Mouse (Mus musculus) gastrocnemius, postnatal 4 days (tissue): ENCODE results near the gene Zfp592. TPM values are rescaled to one million over a fixed set of nuclear protein-coding genes. Genes with fewer than 3 reads are reported as not detected.
"Not testable (repeated sequence)": the region's sequence is repeated elsewhere in the genome, so short reads cannot be mapped to it uniquely, and the experiment has no call there.

Source experiments
- DNase-seq, 2 experiments: peaks; one replicate each; pipeline ENCODE4 v3.0.0; 2021 to 2022; ENCODE audit warnings: low spot score in 2 of 2, mixed read lengths in 2 of 2
- long read RNA-seq, 2 experiments: library from polyadenylated mRNA; stranded (forward); transcript quantifications; one replicate each; pipeline ENCODE4 v2.0.0; 2021
- total RNA-seq, 2 experiments: library from RNA; stranded (reverse); gene quantifications; 2 replicates each; pipeline ENCODE4 v1.2.3; 2021

The Zfp592 gene
- total RNA-seq, result 10 to 100 TPM; 18.4 to 20.2 TPM
- long read RNA-seq, experiment 1, full-length matches to known transcripts, result 4 of 8 reads
- long read RNA-seq, experiment 1, partial matches to known transcripts, result 1 of 8 reads
- long read RNA-seq, experiment 1, other reads (novel, unspliced or antisense), result 3 of 8 reads
- long read RNA-seq, experiment 2, full-length matches to known transcripts, result 9 of 20 reads
- long read RNA-seq, experiment 2, partial matches to known transcripts, result 6 of 20 reads
- long read RNA-seq, experiment 2, other reads (novel, unspliced or antisense), result 5 of 20 reads

- DNase-seq, result peak; percentile 86 to 90
Measured at GRCm38 (mm10) chr7:80992980-80993833, at the start of gene Zfp592. Zfp592 (plus strand) TSS chr7:80993681.

DNA sequence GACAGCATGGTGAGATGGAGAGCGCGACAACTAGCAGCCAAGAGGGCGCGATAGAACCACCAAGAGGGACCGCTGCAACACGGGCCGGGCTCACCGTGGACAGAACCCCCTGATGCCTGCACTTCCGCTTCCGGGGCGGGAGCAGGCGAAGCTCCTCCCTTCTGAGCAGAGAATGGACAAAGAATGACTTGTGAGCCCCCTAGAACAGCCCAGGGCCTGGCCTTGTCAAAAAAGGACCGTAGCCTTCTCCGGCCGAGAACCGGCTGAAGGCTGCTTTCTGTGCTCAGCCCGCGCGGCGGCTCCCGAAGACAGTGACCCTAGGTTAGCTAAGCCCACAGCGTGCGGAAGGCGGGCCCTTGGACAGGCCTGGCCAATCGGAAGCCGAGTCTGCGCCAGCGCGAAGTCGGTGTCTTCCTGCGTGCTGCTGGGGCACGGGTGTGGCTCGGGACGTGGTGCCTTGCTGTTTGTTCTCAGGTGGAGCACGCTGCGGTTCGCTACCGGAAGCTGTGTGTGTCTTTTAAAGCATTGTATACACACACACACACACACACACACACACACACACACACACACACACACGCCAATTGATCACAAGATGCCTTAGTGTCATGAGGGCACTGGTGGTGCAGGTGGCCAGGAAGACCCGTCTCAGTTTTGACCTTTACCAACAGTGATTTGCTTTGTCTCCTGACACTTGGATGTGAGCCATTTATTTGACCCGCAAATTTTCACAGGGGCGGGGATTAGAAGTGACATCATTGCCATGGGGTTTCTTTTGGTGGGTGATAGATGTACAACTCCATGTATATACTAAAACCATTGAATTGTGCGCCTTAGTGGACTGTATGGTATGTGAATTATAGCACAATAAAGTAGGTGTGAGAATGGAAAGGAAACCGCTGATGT lies 45.8 kb upstream of the Zfp592 start, which contains the start of gene Sec11a:
Sec11a (minus strand) TSS at position 336 of the 906 bp plus-strand sequence.
- peak; percentile 80 to 93 for DNase-seq

- no peak for DNase-seq
Measured at GRCm38 (mm10) chr7:80951461-80951860, 42.0 kb upstream of the Zfp592 start.

- no peak for DNase-seq
Measured at GRCm38 (mm10) chr7:80952140-80952539, 41.3 kb upstream of the Zfp592 start.

- DNase-seq, result no peak
Measured at GRCm38 (mm10) chr7:80954251-80954650, 39.2 kb upstream of the Zfp592 start.

- no peak for DNase-seq
Measured at GRCm38 (mm10) chr7:80956891-80957290, 36.6 kb upstream of the Zfp592 start.

DNA sequence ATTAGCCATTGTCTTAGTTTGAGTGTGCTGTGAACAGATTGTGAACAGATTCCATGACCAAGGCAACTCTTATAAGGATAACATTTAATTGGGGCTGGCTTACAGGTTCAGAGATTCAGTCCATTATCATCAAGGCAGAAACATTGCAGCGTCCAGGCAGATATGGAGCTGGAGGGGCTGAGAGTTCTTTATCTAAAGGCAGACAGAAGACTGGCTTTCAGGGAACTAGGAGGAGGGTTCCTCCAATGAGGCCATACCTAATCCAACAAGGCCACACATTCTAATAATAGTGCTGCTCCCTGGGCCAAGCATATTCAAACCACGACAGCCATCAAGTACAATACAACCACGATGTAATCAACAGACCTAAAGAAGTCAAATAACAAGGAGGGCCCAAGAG lies 34.5 kb upstream of the Zfp592 start:
- no peak for DNase-seq

DNA sequence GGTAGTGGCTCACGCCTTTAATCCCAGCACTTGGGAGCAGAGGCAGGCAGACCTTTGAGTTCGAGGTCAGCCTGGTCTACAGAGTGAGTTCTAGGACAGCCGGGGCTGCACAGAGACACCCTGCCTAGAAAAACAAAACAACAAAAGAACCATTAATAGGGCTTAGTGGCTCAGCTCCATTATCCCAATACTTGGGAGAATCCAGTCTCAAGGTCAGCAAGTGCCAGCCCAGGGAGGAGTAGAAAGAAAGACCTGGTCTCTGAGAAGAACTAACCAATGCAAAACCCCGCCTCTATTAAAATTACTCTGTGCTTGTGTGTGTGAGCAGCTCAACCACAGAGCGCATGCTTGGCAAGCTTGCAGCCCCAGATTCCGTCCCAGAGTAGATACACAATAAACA lies 30.7 kb upstream of the Zfp592 start:
- no peak for DNase-seq

GRCm38 (mm10) chr7:80970913-80971312 lies 22.6 kb upstream of the Zfp592 start:
- no peak for DNase-seq

DNA sequence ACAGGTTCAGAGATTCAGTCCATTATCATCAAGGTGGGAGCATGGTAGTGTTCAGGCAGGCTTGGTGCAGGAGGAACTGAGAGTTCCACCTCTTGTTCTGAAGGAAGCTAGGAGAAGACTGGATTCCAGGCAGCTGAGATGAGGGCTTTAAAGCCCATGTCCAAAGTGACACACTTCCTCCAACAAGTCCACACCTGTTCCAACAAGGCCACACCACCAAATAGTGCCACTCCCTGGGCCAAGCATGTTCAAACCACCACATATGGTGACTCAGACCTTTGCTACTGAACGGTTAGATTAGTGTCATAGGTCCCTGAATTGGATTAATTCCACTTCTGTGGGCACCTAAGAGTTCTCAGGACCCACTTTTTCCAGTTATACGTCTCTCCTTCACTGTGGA lies 22.1 kb upstream of the Zfp592 start:
- DNase-seq, result no peak

DNA sequence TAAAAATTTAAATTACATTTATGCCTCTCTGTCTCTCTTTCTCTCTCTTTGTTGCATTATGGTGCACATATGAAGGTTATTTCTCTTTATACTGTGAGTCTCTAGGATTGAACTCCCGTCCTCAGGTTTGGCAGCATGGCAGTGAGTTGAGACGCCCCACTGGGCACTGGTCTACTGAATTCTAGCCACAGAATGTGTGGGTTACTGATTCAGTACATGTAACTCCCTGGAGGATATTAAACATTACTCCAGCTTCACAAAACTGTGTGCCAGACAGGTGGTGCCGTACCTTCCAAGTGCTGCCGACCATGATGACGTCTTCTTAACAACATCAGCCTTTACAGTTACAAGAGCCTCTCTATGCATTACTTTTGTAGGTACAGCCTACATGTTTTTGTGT lies 21.4 kb upstream of the Zfp592 start:
- DNase-seq, result no peak

DNA sequence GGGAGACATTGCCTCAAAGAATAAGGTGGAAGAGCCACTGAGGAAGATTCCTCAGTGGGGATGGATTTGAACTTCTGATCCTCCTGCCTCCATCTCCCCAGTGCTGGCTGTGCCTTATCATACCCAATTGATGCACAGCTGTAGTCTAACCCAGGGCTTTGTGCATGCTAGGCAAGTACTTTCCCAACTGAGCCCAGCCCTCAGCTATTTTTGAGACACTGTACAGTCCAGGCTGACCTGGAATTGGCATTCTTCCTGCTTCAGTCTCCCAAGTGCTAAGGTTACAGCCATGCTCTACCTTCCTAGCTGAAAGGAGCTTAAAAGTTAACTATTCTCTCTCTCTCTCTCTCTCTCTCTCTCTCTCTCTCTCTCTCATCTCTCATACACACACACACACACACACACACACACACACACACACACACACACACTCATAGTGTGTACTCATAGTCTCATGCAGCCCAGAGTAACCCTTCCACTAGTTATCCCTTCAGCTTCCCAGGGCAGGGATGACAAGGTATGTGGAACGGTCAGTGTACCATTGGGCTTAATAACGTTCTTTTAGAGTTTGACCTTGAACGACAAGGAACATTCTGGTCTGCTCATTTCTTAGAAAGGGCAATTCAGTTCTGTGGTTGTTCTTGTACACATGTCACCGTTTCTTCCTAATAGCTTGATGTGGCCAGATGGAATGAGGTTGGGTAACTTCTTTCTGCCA lies 20.4 kb upstream of the Zfp592 start:
- not testable (repeated sequence) for DNase-seq

DNA sequence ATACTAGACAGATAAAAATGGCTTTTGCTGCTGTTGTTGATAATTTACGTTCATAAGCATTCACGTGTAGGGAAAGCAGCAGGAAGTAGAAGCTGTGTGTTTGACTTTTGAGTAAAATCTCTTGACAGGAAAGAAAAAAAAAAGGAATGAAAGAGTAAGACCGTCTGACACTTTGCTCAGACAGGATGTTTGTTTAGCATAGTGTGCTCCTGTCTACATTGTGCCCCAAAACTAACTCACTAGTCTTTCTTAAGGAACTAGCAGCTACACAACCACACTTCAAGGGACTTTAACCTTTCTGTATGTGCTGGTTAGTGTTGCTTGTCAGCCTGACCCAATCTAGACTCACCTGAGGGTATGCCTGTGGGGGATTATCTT lies 19.9 kb upstream of the Zfp592 start:
- DNase-seq, result not testable (repeated sequence)

GRCm38 (mm10) chr7:80980566-80980965 lies 12.9 kb upstream of the Zfp592 start:
- no peak for DNase-seq

GRCm38 (mm10) chr7:80986458-80987187 lies 6.9 kb upstream of the Zfp592 start:
- no peak for DNase-seq

DNA sequence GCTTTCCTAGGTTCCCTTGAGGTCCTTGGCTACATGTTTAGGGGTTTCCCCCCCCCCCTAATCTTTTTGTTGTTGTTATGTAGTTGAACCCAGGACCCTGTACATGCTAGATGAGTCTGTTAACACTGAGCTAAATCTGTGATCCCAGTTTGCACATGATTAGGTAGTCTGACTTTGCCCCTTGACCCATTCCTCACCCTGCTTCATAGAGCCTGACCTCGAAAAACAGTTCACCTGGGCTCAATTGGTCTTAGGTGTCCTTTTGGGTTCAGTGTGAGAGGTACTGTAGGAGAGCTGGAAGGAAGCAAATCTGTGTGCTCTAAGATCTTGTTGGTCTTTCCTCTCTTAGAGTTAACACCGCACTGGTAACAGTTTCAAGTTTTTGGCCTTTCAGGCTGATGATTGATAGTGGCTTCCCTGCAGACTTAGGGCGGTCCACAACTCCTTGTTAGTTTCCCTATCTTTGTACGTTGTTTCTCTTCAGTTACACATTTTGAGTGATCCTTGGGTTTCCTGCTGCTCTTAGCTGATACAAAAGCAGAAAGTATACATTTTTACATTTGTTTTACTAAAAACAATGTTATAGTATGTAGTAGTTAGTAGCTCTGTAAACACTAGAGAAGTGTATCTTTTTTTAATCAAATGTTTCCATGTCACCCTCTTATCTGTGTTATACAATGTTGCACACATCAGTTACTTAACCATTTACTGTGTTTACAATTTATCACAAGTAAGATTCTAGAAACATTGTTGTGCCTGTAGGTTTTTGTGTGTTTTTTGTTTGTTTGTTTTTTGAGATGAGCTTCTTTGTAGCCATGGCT lies 5.5 kb upstream of the Zfp592 start:
- DNase-seq, result no peak

GRCm38 (mm10) chr7:80990276-80990675 lies 3.2 kb upstream of the Zfp592 start:
- DNase-seq, result no peak

DNA sequence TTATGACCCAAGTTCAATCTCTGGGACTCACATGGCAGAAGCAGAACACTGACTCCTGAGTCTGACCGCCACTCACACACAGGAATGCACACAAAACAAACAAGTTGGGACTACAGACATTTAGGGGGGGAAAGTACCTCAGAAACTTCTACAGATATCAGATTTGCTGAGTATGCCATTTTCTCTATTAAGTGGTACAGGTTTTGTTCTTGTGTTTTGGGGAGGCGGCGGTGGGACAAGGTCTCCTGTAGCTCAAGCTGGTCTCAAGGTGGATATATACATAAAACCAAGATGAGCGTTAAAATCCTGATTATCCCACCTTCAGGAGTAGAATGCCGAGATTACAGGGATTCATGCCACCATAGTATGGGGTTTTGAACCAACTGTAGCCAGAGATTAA lies 1.9 kb upstream of the Zfp592 start:
- no peak for DNase-seq

DNA sequence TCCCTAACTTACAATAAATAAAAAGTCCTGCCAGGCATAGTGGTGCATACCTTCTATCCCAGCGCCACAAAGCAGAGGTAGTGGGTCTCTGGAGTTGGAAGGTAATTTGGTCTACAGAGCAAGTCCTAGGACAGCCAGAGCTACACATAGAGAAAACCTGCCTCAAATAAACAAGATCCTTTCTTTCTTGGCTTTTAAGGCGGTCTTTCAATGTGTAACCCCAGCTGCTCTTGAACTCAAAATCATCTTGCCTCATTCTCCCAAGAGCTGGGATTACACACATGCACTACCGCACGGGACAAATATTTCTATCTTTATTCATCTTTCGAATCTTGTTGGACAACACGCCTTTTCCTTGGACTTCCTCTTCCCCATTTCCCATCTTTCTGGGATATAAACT lies 1.4 kb upstream of the Zfp592 start:
- no peak for DNase-seq
